In genomic region chr19:46641420-46642085, GRCm38 (mm10) we compare ENCODE assay signal across 7 mouse cellular contexts. TPM values are rescaled to one million over a fixed set of nuclear protein-coding genes. Genes with fewer than 3 reads are reported as not detected.
DNase-seq lines count a peak whose midpoint lies in the region; ATAC-seq lines count a peak whose summit lies in the region.

No protein-coding gene starts in this region.

- peaks cover 85% of the 10 kb centered on the region for H3K4me1 ChIP-seq in embryonic facial prominence, embryonic 10.5 days
- peaks cover 95% of the 10 kb centered on the region for H3K4me1 ChIP-seq in heart, embryonic 10.5 days
- peaks cover 60% of the 10 kb centered on the region for H3K4me1 ChIP-seq in lung, embryonic 16.5 days (replicated peaks; ENCODE audit: control insufficient read depth, insufficient read depth, low read length)
- peaks cover 63% of the 10 kb centered on the region for H3K4me1 ChIP-seq in stomach, embryonic 16.5 days (ENCODE audit: control insufficient read depth, insufficient read depth, low read length)

- H3K9ac ChIP-seq in lung, embryonic 16.5 days (ENCODE audit: low read length): peak overlapping the region; percentile 2
- peak overlapping the region; percentile 37 for H3K9ac ChIP-seq in stomach, embryonic 16.5 days (ENCODE audit: low read length)

- H3K4me3 ChIP-seq in embryonic facial prominence, embryonic 10.5 days: peak overlapping the region; percentile 21; the same call in 1 of the 2 replicates
- peak overlapping the region; percentile 38 for H3K4me3 ChIP-seq in heart, embryonic 10.5 days
- no peak overlapping the region for H3K4me3 ChIP-seq in lung, embryonic 16.5 days (ENCODE audit: low read length)
- H3K4me3 ChIP-seq in stomach, embryonic 16.5 days (replicated peaks; ENCODE audit: low read length): peak overlapping the region; percentile 6; the same call in 1 of the 2 replicates

- no peaks in the 10 kb centered on the region for H3K9me3 ChIP-seq in embryonic facial prominence, embryonic 10.5 days
- H3K9me3 ChIP-seq in heart, embryonic 10.5 days: no peaks in the 10 kb centered on the region
- no peaks in the 10 kb centered on the region for H3K9me3 ChIP-seq in lung, embryonic 16.5 days (ENCODE audit: control insufficient read depth, low read length)
- no peaks in the 10 kb centered on the region for H3K9me3 ChIP-seq in stomach, embryonic 16.5 days (replicated peaks; ENCODE audit: control insufficient read depth, low read length)

- H3K27ac ChIP-seq in embryonic facial prominence, embryonic 10.5 days (replicated peaks): peak overlapping the region; percentile 60
- H3K27ac ChIP-seq in heart, embryonic 10.5 days: peak overlapping the region; percentile 90
- peak overlapping the region; percentile 91 for H3K27ac ChIP-seq in lung, embryonic 16.5 days (ENCODE audit: low read length)
- peak overlapping the region; percentile 96 for H3K27ac ChIP-seq in stomach, embryonic 16.5 days (ENCODE audit: low read length)

- peak; percentile 81 for ATAC-seq in lung, embryonic 16.5 days (ENCODE audit: low read depth)
- ATAC-seq in stomach, embryonic 16.5 days (ENCODE audit: insufficient read depth, low FRiP score): peak; percentile 73

- H3K4me2 ChIP-seq in lung, embryonic 16.5 days (ENCODE audit: low read depth, low read length): peak overlapping the region; percentile 39
- peak overlapping the region; percentile 45 for H3K4me2 ChIP-seq in stomach, embryonic 16.5 days (ENCODE audit: low read depth, low read length)

- H3K27me3 ChIP-seq in embryonic facial prominence, embryonic 10.5 days (replicated peaks; ENCODE audit: low read depth, poor library complexity, severe bottlenecking): no peaks in the 10 kb centered on the region
- H3K27me3 ChIP-seq in heart, embryonic 10.5 days (ENCODE audit: insufficient read depth, poor library complexity, severe bottlenecking): no peaks in the 10 kb centered on the region
- no peaks in the 10 kb centered on the region for H3K27me3 ChIP-seq in lung, embryonic 16.5 days (ENCODE audit: control insufficient read depth, insufficient read depth, low read depth, low read length)
- H3K27me3 ChIP-seq in stomach, embryonic 16.5 days (ENCODE audit: control insufficient read depth, insufficient read depth, low read length): no peaks in the 10 kb centered on the region

- peak; percentile 58 for DNase-seq in ZHBTc4 (ENCODE audit: low read depth, low spot score)
- peak; percentile 48 for DNase-seq in embryonic facial prominence, embryonic 10.5 days (ENCODE audit: low spot score)
- no peak for DNase-seq in heart, embryonic 10.5 days (ENCODE audit: low spot score)
- DNase-seq in kidney, adult 8-10 months: peak; percentile 85
- no peak for DNase-seq in right cerebral cortex, postnatal 36 days (ENCODE audit: low spot score in 2 of 2)

- WGBS in embryonic facial prominence, embryonic 10.5 days: 73% methylated on average over 19 of the region's 19 CpGs
- 46% methylated on average over 19 of the region's 19 CpGs for WGBS in heart, embryonic 10.5 days
- 21% methylated on average over 19 of the region's 19 CpGs for whole genome bisulfite sequencing in lung, embryonic 16.5 days
- WGBS in stomach, embryonic 16.5 days: 32% methylated on average over 19 of the region's 19 CpGs

- peaks cover 54% of the 10 kb centered on the region for H3K36me3 ChIP-seq in embryonic facial prominence, embryonic 10.5 days (replicated peaks)
- peaks cover 51% of the 10 kb centered on the region for H3K36me3 ChIP-seq in heart, embryonic 10.5 days
- H3K36me3 ChIP-seq in lung, embryonic 16.5 days (ENCODE audit: control insufficient read depth, insufficient read depth, low read length): peaks cover 7% of the 10 kb centered on the region; the same call in 1 of the 2 replicates
- peaks cover 6% of the 10 kb centered on the region for H3K36me3 ChIP-seq in stomach, embryonic 16.5 days (ENCODE audit: control insufficient read depth, insufficient read depth, low read length)

RNA-seq across cellular contexts. Expression of gene Cyp17a1, which starts 31.4 kb away (rescaled TPM):
- polyA plus RNA-seq in embryonic facial prominence, embryonic 10.5 days (2016; fragmentation: Nextera tagmentation; extraction: Ambion mirVana): not detected in 2 replicates
- polyA plus RNA-seq in heart, embryonic 10.5 days (2016; fragmentation: Nextera tagmentation; extraction: Ambion mirVana): 0.40 and 1.2 TPM in 2 replicates
- polyA plus RNA-seq in lung, embryonic 16.5 days (2015; fragmentation: Nextera tagmentation; extraction: Ambion mirVana): 0.09 and 0.38 TPM in 2 replicates
- 0.09 TPM in 1 of 2 replicates, not detected in the other for polyA plus RNA-seq in stomach, embryonic 16.5 days (2015; fragmentation: Nextera tagmentation; extraction: Ambion mirVana)

RNA-seq across cellular contexts. Expression of gene Wbp1l, which starts 42.7 kb away (rescaled TPM):
- 50.8 and 57.3 TPM in 2 replicates for polyA plus RNA-seq in embryonic facial prominence, embryonic 10.5 days (2016; fragmentation: Nextera tagmentation; extraction: Ambion mirVana)
- polyA plus RNA-seq in heart, embryonic 10.5 days (2016; fragmentation: Nextera tagmentation; extraction: Ambion mirVana): 53.9 and 61.8 TPM in 2 replicates
- 43.9 and 44.0 TPM in 2 replicates for polyA plus RNA-seq in lung, embryonic 16.5 days (2015; fragmentation: Nextera tagmentation; extraction: Ambion mirVana)
- 37.1 and 38.0 TPM in 2 replicates for polyA plus RNA-seq in stomach, embryonic 16.5 days (2015; fragmentation: Nextera tagmentation; extraction: Ambion mirVana)

RNA-seq across cellular contexts. Expression of gene Borcs7, which starts 48.2 kb away (rescaled TPM):
- polyA plus RNA-seq in embryonic facial prominence, embryonic 10.5 days (2016; fragmentation: Nextera tagmentation; extraction: Ambion mirVana): 13.6 and 15.5 TPM in 2 replicates
- polyA plus RNA-seq in heart, embryonic 10.5 days (2016; fragmentation: Nextera tagmentation; extraction: Ambion mirVana): 13.7 and 17.0 TPM in 2 replicates
- 15.9 and 16.3 TPM in 2 replicates for polyA plus RNA-seq in lung, embryonic 16.5 days (2015; fragmentation: Nextera tagmentation; extraction: Ambion mirVana)
- polyA plus RNA-seq in stomach, embryonic 16.5 days (2015; fragmentation: Nextera tagmentation; extraction: Ambion mirVana): 14.1 and 15.3 TPM in 2 replicates

Comparison
In these comparisons a context has a peak if more than half of its experiments do, and no peak if none do; other contexts are left out.
1. DNase-seq: peak in ZHBTc4 (single experiment), embryonic facial prominence, embryonic 10.5 days (single experiment) and kidney, adult 8-10 months (2 of 2); none in heart, embryonic 10.5 days (single experiment) and right cerebral cortex, postnatal 36 days (0 of 2).
2. Peak in every context shown above with its lines, with median percentiles within 50 percentile points of each other: H3K27ac ChIP-seq.